Mouse (Mus musculus): Measurements from ENCODE around the gene Tex21.

The Tex21 gene

DNA sequence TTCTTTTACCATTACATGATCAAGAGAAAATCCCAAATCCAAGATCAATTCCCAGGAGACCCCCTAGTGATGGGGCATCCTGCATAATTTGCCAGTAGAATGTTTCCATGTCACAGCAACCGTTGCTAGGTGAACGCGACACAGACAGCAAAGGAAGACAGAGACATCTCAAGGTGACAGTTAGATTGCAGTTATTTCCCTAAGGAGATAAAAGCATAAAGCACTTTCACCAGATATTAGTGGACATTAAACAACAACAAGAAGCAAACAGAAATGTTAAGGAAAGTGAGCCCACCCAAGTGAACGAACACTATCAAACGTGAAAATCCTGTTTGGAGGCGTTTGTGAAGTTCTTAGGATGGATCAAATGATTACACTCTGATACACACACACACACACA, at the start of gene Tex21:
Gene Tex21, minus strand, starts transcription at position 101 of the 400 bp plus-strand sequence.
- DNase-seq (ENCODE audit: low read depth) = no peak

- peak; percentile 62 for DNase-seq (ENCODE audit: low read depth)
These were observed 46.6 kb upstream of the Tex21 start for GRCm38 (mm10) chr12:76293192-76293591.

DNA sequence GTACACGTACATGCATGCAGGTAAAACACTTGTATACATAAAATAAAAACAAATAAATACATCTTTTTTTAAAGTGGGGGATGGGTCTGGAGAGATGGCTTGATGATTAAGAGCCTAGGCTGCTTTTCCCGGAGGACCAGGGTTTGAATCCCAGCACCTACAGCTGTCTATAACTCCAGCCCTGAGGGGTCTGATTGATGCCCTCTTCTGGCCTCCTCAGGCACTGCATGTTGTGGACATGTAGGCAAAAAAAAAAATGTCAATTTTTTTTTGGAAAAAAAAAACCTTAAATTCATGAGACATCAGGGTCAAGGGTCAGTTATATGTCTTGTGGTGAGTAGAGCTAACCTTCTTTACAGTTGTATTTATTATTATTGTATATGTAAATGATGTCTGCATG, 43.7 kb upstream of the Tex21 start:
- DNase-seq (ENCODE audit: low read depth) = peak; percentile 42

GRCm38 (mm10) chr12:76289428-76289827, 42.9 kb upstream of the Tex21 start:
- DNase-seq (ENCODE audit: low read depth) = no peak

DNA sequence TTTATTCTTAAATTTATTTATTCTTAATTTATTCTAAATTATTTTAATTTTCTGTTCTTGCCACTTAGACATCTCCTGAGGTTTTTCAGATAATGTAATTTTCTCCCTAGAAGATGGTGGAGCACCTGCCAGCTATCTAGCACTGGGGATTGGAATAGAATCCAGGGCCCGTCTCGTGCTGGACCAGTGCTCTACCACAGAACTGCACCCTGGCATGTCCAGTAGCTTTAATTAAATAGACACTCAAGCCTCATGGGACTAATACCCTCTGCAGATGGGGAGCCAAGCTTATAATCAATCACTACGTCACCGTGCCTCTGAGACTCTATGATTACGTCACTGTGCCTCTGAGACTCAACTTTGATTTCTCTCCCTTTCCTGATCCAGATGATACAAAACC, 41.9 kb upstream of the Tex21 start:
- no peak for DNase-seq (ENCODE audit: low read depth)

GRCm38 (mm10) chr12:76287986-76288385, 41.4 kb upstream of the Tex21 start:
- DNase-seq (ENCODE audit: low read depth) = no peak

GRCm38 (mm10) chr12:76285418-76285817, 38.9 kb upstream of the Tex21 start:
- DNase-seq (ENCODE audit: low read depth) = no peak

DNA sequence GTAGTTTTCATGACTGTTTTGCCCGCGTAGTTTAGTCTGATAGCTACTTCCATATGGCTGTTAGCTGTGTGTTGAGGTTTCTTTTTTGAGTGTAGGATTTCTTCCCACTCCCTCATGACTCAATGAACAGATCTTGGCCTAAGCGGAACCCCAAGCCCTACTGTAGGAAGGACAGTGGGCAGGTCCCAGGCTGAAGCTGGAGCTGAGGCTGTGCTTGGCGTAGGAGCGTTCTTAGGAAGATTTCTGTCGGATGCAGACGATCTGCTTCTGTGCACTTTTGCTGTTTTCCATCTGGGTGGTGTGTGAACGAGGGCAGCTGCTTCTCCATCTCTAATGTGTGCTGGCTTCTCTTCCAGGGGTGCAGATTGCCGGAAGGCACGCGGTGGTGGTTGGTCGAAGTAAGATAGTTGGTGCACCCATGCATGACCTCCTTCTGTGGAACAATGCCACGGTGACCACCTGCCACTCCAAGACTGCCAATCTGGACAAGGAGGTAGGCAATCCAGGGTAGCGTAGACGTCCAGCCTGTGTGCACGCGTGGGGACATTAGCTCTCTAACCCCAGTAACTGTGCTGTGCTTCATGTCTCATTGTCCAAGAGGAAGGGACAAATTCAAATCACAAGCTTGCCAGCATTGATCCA, 36.1 kb upstream of the Tex21 start:
- DNase-seq (ENCODE audit: low read depth) = no peak

DNA sequence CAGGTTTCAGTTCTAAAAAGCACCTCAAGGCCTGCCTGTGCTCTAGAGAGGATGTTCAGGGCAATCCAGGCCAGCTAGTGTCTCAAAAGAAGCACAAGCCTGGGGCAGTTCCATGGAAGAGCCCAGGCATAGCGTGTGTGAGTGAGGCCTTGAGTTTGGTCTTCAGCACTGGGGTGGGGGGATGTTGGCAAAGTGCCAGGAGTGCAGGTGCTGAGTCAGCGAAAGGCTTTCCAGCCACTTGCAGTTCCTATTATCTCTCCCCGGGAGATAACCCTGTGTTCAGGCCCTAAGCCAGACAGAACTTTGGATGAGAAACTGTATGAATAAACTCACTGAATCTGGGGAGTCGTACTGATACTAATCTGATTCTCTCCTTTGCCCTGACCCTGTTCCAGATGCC, 35.6 kb upstream of the Tex21 start:
- no peak for DNase-seq (ENCODE audit: low read depth)

- DNase-seq (ENCODE audit: low read depth) = no peak
These were observed 34.6 kb upstream of the Tex21 start for GRCm38 (mm10) chr12:76281111-76281660.

GRCm38 (mm10) chr12:76280556-76280955, 34.0 kb upstream of the Tex21 start:
- no peak for DNase-seq (ENCODE audit: low read depth)

DNA sequence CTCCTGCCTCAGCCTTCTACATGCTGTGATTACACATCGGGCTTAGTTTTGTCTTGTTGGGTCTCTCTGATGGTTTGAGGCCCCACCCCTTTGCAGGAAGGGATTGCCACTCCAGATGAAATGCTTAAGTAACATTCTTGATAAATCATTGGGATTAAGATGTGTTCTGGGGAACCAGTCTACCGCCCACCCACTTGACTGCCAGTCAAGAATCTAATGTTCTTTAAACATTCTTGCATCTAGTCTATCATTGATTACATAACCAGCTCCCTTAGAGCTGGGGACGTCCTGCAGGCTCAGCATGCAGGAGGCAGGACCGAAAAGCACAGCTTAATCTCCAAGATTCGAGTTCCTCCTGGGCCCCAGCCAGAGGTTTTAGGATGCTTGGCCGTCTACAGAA, 31.7 kb upstream of the Tex21 start:
- DNase-seq (ENCODE audit: low read depth) = no peak

- no peak for DNase-seq (ENCODE audit: low read depth)
These were observed 26.3 kb upstream of the Tex21 start for GRCm38 (mm10) chr12:76272610-76273524.

DNA sequence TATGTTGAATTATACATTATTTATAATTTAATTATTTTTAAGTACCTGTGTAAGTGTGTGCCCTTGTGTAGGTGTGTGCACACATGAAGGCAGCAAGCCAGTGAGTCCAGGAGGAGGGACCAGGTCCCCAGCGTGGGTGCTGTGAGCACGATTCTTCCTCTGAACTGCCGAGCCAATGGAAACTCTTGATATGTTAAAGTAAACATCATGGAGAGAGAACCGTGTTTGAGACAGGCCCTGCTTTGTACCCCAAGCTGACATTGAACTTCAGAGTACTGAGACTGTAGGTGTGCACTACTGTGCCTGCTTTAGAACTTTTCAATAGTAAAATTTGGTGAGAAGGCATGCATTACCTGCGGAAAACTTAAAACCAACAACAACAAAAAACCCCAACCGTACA, 25.0 kb upstream of the Tex21 start:
- no peak for DNase-seq (ENCODE audit: low read depth)

GRCm38 (mm10) chr12:76269196-76269595, 22.6 kb upstream of the Tex21 start:
- no peak for DNase-seq (ENCODE audit: low read depth)

DNA sequence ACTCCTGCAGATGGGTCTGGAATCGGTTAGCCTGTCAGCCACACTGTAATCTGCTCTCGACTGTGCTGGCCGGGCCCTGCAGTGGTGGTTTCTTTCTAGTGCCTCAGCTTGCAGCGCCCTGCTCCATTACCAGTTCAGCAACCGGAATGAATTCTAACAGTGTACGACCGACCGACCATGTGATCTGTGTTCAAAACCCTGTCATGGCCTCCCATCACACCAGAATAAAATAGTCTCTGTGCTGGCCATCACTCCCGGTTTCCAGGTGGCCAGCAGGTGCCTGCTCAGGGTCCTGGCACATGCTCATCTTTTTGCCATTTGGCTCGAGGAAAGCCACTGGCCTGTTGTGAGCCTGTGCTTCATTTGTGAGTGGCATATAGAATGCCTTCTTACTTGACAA, 22.1 kb upstream of the Tex21 start:
- no peak for DNase-seq (ENCODE audit: low read depth)

- peak; percentile 86 for DNase-seq (ENCODE audit: low read depth)
These were observed 20.3 kb upstream of the Tex21 start for GRCm38 (mm10) chr12:76266875-76267274.

DNA sequence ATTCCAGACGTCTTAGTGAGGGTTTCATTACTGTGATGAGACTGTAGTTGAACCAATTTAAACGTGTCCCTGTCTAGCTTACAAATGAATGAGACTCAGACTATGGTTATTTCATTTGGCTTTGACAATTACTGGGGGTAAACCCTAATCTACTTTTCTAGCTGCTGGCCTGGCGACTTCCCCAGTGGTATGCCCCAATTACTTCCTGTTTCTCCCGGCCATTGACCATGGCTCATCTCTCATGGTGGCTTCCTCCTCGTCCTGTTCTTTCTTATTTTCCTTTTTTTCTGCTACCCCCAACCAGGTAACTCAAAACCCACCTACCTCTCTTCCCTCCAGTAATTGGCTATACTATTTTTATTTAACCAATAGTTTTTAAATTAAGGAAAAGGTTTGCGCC, 18.5 kb upstream of the Tex21 start:
- no peak for DNase-seq (ENCODE audit: low read depth)

DNA sequence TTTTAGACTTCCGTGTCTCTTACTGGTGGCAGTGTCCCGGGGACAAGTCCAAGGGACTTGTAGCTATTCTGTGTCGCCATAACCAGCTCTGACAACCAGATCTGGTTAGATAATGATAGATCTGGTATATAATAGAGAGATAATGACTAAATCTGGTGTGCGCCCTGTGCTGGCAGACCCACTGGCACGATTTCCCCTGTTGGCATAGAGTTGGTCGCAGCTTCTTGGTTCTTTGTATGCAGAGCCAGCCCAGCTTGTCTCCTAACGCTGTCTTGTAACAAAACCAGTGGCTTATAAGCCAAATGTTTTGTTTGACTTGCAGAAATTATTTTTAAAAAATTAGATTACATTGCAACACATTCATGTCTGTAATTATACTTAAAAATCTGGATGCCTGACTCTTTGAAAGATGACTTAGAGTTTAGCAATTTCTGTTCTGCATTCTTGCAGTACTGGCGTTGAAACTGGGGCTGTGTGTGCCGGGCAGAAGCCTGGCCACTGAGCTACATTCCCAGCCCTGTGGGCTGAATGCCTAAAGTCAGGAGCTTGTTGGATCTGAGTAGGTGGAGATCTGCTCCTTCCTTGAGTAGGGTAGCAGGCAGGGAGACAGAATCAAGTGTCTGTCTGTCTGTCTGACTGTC, 17.9 kb upstream of the Tex21 start:
- DNase-seq (ENCODE audit: low read depth) = no peak

DNA sequence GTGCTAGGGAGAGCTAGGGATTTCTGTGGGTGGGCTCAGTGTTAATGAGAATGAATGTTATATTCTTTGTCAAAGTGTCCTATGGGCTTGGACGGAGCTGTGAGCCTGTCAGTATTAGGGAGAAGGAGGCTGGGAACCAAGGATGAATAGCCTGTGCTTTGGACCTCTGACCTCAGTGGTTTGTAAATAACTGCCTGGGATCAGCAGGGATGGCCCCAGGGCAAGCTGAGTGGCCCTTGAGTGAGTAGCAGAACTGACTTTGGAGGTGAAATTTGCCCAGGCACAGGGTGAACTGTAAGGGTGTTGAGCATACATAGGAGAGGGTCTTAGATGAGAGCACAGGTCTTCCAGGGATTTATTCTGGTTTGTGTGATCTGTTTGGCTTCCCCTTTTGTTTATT, 17.3 kb upstream of the Tex21 start:
- no peak for DNase-seq (ENCODE audit: low read depth)

- DNase-seq (ENCODE audit: low read depth) = no peak
These were observed 16.4 kb upstream of the Tex21 start for GRCm38 (mm10) chr12:76262918-76263317.

GRCm38 (mm10) chr12:76261556-76261955, 15.0 kb upstream of the Tex21 start:
- DNase-seq (ENCODE audit: low read depth) = no peak

DNA sequence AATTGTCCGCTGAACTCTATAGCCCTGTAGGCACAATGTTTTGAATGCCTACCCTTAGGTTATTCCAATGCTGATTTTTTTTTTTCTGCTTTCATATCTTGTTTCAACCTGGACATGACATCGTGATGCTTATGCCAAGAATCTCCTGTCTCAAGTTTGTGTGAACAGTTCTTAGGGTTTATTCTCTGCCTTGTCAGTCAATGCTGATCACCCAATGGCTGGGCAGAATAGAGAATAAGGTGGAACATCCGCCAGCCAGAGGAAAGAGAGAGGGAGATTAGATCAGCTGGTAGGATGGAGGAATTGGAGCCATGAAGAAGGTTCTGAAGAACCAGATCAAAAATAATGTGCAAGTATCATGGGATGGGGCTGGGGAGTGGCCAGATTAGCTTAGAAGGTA, 14.1 kb upstream of the Tex21 start:
- DNase-seq (ENCODE audit: low read depth) = no peak

Data from induced T-regulatory cell, adult 2 months (primary cell).